Mouse (Mus musculus) embryonic stem cell, embryonic (primary cell): ENCODE results near the gene Gm9964.

Experiments
- CTCF ChIA-PET, 4 experiments: fragments of 300-600 bp in 2 of 4; fragments of 350-600 bp in 2 of 4; sonication (Branson Sonifier 250); formaldehyde crosslinking; loops; one replicate each; lab custom pipeline; 2022; ENCODE audit warnings: inconsistent platforms in 2 of 4; lab: Charles Lee
- POLR2A ChIA-PET, 4 experiments: fragments of 300-600 bp in 2 of 4; fragments of 350-600 bp in 2 of 4; sonication (Branson Sonifier 250); formaldehyde crosslinking; loops; one replicate each; lab custom pipeline; 2022; ENCODE audit warnings: antibody characterized with exemption in 4 of 4, inconsistent platforms in 1 of 4; lab: Charles Lee

Gm9964 gene

DNA sequence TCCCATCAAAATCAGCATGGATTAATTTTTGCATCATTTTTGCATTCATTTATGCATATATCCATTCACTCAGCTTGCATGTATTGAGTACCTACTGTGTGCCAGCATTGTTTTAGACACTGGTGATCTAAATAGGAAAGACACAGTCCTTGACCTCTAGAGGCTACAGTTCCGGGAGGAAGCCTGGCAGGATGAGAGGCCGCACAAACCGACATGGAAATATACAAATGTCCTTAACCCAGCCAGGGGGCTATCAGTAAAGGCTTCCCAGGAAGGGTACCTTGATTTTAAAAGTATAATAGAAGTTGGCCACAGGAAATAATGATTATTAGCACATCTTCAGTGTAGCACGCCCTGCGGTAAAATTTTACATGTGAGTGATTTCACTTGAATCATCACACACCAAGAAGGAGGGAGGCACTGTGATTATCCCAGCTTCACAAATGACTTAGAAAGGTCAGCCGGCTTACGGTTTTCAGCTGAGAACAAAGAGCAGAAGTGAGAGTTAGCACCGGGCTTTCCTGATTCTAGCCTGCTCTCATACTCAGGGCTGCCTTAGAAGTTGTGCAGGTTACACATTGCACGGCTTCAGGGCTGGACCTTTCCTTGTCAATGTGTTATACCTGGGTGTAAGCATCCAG, 11.0 kb upstream of the Gm9964 start:
- ChIA-PET POLR2A (interaction anchor here in 3 of 4 experiments (0.5 to 1.8 kb wide), 7 partner anchors 9 to 1168 kb away, joined by 3 to 6 read pairs (median 4); partner anchors contain the start of genes Gm9964 (in 1 of the 3) and Sarm1 (in 1 of the 3)), CTCF (interaction anchor here in 2 of 4 experiments (0.5 to 0.6 kb wide), 3 partner anchors 64 to 287 kb away, joined by 3 to 5 read pairs (median 3); no protein-coding TSS in a partner anchor)

DNA sequence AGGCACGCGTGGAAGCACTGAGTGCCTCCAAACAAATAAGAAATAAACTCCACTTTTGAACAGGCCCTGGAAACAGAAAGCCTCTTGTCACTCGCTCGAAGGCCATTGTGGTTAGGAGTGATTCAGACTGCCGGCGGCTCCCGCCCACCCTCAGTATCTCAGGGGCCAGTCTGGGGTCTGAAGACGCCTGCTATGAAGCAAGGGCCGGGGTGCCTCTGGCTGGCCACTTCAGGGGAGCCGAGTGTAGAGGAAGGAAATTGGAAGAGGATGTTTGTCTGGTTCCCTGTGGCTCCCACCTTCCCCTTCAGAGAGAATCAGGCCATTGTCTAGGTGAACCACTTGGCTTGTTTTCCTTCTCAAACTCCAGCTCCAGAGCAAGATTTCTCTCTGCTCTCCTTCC, 10.3 kb upstream of the Gm9964 start:
- POLR2A ChIA-PET: interaction anchor here in 2 of 4 experiments (0.7 to 1.8 kb wide), 6 partner anchors 8 to 119 kb away, joined by 3 to 6 read pairs (median 3); no protein-coding TSS in a partner anchor
- CTCF ChIA-PET: no interaction called here

DNA sequence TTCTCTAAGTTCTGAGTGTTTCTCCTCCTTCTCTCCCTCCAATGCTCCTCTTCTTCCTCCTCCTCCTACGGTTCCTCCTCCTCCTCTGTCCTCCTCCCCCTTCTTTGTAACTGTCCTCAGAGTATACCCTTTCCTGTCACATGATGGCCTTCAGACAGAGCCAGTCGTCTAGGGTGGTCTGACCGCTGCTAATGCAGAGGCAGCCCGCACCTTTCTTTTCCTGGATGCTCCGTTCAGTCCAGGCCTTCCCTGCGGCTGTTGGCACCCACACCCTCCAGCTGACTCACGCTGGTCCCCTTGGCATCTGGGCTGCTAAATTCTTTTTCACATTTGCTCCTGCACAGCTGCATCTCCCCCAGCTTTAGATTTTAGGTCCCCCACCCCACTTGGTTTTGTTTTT, 9.8 kb upstream of the Gm9964 start:
- CTCF ChIA-PET: interaction anchor here in 1 of 4 experiments (2.3 kb wide), 1 partner anchor 10 kb away, joined by 16 read pairs; the partner anchor contains the start of gene Gm9964
- POLR2A ChIA-PET: interaction anchor here in 2 of 4 experiments (0.7 to 2.2 kb wide), 10 partner anchors 10 to 119 kb away, joined by 3 to 6 read pairs (median 4); partner anchors contain the start of genes Gm9964 (in 1 of the 2) and Wsb1 (in 1 of the 2)

DNA sequence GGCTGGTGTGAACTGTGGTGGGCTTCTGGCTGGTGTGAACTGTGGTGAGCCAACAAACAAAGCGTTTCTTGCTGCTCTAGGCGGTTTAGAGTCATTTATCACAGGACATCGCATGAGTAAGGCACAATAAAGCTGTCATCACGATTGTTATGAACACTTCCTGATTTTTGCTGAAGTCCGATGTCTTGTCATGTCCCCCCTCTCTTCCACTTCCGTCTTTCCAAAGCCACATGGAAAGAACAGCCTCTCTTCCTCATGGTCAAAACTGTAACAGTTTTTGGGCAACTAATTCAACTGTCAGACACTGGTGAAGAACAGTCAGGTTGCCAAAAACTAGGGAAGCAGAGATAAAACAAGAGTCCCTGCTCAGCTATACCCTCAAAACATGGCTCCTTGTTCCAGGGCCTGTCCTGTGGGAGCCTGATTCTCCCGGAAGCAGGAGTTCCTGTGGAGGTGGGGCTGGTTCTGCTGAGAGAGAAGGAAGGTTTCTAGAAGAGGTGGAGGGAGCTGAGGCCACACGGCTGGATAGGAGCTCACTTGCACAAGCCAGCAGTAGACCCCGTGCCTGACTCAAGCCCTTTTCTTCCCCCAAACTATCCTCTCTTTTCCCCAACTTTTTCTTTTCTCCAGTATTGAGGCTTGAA, 9.1 kb upstream of the Gm9964 start:
- ChIA-PET CTCF (interaction anchor here in 2 of 4 experiments (1.6 to 2.3 kb wide), 2 partner anchors 9 kb away, joined by 6 to 16 read pairs; partner anchors contain the start of gene Gm9964 (in 2 of the 2)), POLR2A (interaction anchor here in 2 of 4 experiments (0.6 to 2.2 kb wide), 12 partner anchors 9 to 322 kb away, joined by 3 to 6 read pairs (median 4); partner anchors contain the start of genes Gm9964 (in 1 of the 2) and Wsb1 (in 1 of the 2))

DNA sequence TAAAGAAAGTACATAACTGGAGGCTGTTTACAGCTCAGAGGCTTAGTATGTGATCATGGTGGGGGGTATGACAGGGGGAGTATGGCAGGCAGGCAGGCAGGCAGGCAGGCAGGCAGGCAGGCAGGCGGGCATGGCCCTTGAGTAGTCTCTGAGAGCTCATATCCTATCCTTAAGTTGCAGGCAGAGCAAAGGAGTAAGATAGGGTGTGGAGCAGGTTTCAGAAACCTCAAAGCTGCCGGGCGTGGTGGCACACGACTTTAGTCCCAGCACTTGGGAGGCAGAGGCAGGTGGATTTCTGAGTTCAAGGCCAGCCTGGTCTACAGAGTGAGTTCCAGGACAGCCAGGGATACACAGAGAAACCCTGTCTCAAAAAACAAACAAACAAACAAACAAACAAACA, 7.5 kb upstream of the Gm9964 start:
- POLR2A ChIA-PET: interaction anchor here in 2 of 4 experiments (0.5 to 2.2 kb wide), 4 partner anchors 8 to 82 kb away, joined by 3 to 5 read pairs (median 5); partner anchors contain the start of gene Gm9964 (in 1 of the 2)
- CTCF ChIA-PET: interaction anchor here in 2 of 4 experiments (0.6 to 2.3 kb wide), 4 partner anchors 8 to 128 kb away, joined by 3 to 16 read pairs (median 4); partner anchors contain the start of gene Gm9964 (in 1 of the 2)

DNA sequence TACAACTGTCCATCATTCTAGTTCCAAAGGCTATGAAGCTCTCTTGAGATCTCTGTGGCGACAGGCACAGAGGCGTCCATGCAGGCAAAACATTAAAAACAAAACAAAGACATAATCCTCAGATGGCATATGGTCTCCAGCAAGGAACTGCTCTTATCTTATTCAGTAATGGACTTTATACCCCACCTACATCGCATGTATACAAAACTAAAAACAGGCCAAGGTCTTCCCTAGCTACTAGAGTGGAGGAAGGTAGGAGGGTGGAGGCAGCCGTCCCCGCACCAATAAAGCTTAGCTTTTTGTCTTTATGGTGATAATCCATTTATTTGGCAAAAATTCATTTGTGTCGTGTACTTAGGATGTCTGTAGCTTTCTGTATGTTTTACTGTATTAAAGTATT, 6.4 kb upstream of the Gm9964 start:
- POLR2A ChIA-PET: interaction anchor here in 2 of 4 experiments (0.6 to 1.9 kb wide), 3 partner anchors 15 to 36 kb away, joined by 3 to 6 read pairs (median 5); partner anchors contain the start of gene Nf1 (in 1 of the 2)
- CTCF ChIA-PET: interaction anchor here in 2 of 4 experiments (0.5 to 2.3 kb wide), 3 partner anchors 36 to 95 kb away, joined by 3 to 6 read pairs (median 3); partner anchors contain the start of gene Nf1 (in 1 of the 2)

DNA sequence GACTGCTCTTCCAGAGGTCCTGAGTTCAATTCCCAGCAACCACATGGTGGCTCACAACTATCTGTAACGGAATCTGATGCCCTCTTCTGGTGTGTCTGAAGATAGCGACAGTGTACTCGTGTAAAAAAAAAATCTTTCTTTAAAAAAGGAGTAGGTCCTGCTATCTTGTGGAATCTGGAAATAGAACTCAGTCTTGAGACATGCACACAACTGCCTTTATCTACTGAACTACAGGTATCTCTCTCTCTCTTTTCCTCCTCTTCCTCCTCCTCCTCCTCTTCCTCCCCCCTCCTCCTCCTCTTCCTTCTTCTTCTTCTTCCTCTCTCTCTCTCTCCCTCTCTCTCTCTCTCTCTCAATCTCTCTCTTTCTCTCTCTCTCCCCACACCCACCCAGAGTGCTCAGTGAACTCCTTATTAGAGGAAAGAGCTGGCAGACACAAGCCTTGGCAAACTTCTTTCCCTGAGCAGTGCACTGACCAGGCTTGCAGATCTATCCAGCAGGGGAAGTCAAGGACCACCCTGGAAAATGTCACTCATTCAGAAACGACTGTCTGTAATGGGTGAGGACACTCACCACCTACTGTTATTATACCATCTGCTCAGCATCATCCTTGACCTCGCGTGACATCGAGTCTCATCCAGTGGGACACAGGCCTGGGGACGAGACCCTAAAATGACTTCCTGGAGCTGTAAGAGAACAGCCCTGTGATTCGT, 3.2 kb upstream of the Gm9964 start:
- ChIA-PET CTCF (interaction anchor here in 2 of 4 experiments (0.6 to 0.7 kb wide), 4 partner anchors 11 to 286 kb away, joined by 3 to 9 read pairs (median 4); no protein-coding TSS in a partner anchor), POLR2A (interaction anchor here in 1 of 4 experiments (0.7 kb wide), 1 partner anchor 43 kb away, joined by 3 read pairs; no protein-coding TSS in a partner anchor)

DNA sequence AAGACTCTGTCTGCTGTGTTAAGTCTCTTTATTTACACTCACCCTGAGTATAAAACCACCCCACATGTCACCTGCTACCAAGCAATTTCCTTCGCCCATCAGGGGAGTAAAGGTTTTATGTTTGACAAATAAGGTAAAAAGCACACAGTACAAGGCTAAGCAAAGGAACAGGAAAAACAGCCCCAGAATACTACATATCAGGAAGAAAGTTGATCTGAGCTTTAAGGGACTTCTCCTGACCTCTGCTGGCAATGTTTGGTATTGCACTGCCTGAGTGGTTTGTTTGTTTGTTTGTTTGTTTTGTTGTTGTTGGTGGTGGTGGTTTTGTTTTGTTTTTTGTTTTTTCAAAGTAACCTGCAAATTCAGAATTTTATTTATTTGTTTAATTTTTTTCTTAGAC, 539 bp downstream of the Gm9964 start:
- ChIA-PET POLR2A (interaction anchor here in 3 of 4 experiments (0.9 to 1.7 kb wide), 16 partner anchors 9 to 336 kb away, joined by 3 to 11 read pairs (median 3); partner anchors contain the start of gene Nf1 (in 1 of the 3)), CTCF (interaction anchor here (0.5 to 4.2 kb wide), 62 partner anchors 8 to 1259 kb away, joined by 3 to 63 read pairs (median 4); partner anchors contain the start of gene Ksr1 (in 1 of the 4))

DNA sequence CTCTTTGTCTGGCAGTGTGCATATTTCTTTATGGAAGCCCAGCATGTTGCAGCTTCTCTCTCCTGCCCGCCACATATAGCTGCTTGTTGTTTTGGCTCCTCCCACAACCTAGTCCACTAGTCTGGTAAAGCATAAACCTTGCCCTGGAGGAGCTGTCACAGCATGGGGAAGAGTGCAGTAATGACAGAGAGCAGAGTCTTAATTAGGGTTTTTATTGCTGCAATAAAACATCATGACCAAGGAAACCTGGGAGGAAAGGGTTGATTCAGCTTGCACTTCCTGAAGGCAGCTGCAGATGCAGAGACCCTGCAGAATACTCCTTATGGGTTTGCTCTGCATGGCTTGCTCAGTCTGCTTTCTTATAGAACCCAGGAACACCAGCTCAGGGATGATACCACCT, 2.7 kb downstream of the Gm9964 start:
- ChIA-PET CTCF (interaction anchor here in 2 of 4 experiments (1.0 to 1.1 kb wide), 2 partner anchors 69 to 70 kb away, joined by 4 read pairs; no protein-coding TSS in a partner anchor), POLR2A (interaction anchor here in 1 of 4 experiments (0.6 kb wide), 1 partner anchor 263 kb away, joined by 5 read pairs; no protein-coding TSS in a partner anchor)

DNA sequence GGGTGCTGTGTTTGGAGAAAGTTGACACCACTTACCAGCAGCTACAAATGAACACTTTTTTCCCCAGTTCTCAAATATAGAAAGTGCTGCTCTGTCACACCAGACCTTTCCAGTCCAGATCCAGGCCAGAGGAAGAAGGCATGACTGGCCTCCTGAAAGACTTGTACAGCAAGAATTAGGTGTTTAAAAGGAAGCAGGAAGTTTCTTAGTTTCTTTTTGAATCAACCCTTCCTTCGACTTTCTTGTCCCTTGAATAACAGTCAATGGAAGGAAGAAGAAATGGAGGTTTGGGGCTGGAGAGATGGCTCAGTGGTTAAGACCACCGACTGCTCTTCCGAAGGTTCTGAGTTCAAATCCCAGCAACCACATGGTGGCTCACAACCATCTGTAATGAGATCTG, 3.7 kb downstream of the Gm9964 start:
- ChIA-PET CTCF (no interaction called here), POLR2A (interaction anchor here in 1 of 4 experiments (1.4 to 2.6 kb wide), 2 partner anchors 15 to 38 kb away, joined by 3 to 12 read pairs; partner anchors contain the start of gene Wsb1)

DNA sequence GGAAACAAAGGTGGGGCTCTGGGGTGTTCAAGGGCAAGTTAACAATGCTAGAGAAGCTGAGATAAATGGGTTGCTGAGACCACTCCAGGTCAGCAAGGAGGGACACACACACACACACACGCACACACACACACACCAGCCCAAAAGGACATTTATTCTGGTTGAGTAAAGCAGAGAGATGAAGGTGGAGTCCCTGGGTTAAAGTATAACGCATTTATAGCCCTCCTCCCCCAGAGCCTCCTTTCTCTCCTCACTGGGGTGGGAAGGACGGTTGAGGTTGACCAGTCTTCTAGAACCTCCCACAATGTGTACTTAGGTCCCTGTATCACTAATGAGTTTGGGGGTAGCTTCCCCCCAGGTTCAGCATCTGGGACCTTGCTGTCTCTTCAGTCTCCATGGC, 4.6 kb downstream of the Gm9964 start:
- CTCF ChIA-PET: interaction anchor here (0.7 to 2.6 kb wide), 5 partner anchors 60 to 336 kb away, joined by 3 to 16 read pairs (median 3); no protein-coding TSS in a partner anchor
- POLR2A ChIA-PET: interaction anchor here in 3 of 4 experiments (0.6 to 2.6 kb wide), 7 partner anchors 14 to 840 kb away, joined by 3 to 12 read pairs (median 5); partner anchors contain the start of genes Nf1 (in 1 of the 3) and Wsb1 (in 1 of the 3)

DNA sequence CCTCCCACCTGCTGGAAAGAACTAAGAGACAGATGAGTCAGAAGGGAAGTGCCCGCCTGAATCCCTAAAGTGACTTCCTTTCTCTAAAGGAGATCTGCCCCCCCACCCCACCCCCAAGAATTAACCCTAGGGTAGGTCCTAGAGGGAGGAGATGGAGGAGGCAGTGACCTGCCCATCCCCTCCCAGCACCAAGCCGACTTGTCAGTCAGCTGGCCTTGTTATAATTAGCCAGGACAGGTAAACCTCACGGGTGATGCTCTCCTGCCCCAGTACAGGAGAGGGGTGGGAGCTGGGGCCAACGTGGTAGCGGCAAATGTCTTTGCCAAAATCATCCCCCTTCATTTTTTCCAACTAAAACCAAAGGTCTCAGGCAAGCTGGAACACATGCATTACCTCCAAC, 5.1 kb downstream of the Gm9964 start:
- POLR2A ChIA-PET: interaction anchor here in 3 of 4 experiments (0.6 to 2.9 kb wide), 8 partner anchors 13 to 839 kb away, joined by 3 to 12 read pairs (median 6); partner anchors contain the start of genes Nf1 (in 1 of the 3) and Wsb1 (in 1 of the 3)
- CTCF ChIA-PET: interaction anchor here in 3 of 4 experiments (0.7 to 2.6 kb wide), 10 partner anchors 12 to 336 kb away, joined by 3 to 16 read pairs (median 4); no protein-coding TSS in a partner anchor

DNA sequence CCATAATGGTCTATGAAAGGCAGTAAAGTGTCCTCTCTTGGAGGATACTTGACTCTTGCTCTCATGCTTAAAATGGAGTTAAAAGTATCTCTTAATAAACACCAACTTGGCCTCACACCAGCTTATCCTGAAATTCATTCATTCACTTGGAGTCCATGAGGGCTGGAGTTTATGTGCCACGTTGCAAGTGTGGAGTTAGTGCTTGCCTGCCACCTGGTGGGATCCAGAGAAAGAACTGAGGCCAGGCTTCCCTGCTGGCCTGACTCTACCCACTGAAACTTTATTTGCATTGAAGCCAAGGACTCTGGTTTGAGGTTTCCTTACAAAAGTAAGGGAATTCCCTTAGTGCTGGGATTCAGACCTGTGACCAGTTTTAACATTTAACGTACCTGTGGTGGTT, 6.2 kb downstream of the Gm9964 start:
- CTCF ChIA-PET: interaction anchor here in 3 of 4 experiments (0.6 to 2.6 kb wide), 9 partner anchors 13 to 1794 kb away, joined by 3 to 16 read pairs (median 6); no protein-coding TSS in a partner anchor
- POLR2A ChIA-PET: interaction anchor here in 3 of 4 experiments (0.5 to 2.9 kb wide), 6 partner anchors 16 to 775 kb away, joined by 3 to 12 read pairs (median 4); partner anchors contain the start of gene Wsb1 (in 1 of the 3)

DNA sequence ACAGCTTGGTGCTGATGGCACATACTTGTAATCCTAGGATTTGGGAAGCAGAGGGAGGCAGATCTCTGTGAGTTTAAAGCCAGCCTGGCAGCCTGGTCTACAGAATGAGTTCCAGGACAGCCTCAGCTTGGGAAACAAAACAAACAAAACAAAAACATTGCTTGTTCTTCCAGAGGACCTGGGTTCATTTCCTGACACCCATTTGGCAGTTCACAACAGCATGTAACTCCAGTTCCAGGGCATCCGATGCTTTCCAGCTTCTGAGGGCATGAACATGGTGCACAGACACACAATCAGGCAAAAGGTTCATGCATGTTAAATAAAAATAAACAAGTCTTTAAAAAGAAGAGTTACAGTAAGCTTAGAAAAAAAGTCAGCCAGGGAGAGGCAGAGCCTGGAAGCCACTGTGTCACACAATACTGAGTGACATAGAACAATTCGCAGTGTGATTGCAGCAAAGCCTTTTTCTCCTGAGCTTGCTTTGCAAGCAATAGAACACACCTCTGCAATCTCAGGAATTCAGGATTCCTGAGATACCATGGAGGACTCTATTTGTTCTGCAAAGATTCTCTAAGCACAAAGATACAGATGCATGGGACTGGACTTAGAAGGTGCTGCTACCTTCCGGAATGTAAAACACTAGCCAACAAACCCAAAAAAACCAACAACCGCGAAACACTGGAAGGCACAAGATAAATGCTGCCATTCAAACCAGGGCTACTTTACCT, 7.6 kb downstream of the Gm9964 start:
- ChIA-PET CTCF (interaction anchor here in 2 of 4 experiments (0.6 to 1.4 kb wide), 4 partner anchors 10 to 329 kb away, joined by 3 to 4 read pairs (median 4); no protein-coding TSS in a partner anchor), POLR2A (interaction anchor here in 3 of 4 experiments (0.6 to 2.9 kb wide), 7 partner anchors 34 to 772 kb away, joined by 3 to 12 read pairs (median 4); partner anchors contain the start of gene Wsb1 (in 1 of the 3))

DNA sequence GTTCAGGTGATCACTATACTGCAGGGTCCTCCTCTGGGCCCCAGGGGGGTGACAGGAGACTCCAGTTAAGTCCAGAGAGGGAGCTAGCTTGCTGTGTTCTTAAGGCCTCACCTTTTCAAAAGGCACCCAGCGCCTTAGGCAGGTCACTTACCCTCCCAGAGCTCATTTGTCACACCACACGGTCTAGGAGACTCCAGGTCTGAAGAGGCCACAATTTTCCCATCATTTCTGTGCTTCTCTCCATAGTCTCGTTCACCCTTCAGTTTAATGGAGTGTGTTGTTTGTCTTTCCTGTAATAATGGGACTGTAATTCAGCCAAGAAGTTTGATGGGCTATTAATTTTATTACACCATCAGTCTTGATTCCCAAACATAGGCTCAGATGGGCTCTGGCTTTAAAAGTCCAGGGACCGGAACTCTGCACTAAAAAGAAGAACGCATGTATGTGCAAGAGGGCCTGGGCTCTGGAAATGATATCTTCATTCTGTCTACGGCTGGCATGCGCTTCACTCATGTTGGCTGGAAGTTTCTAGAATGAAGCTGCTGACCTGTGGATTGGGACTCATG, 8.3 kb downstream of the Gm9964 start:
- POLR2A ChIA-PET: interaction anchor here in 2 of 4 experiments (0.6 to 1.7 kb wide), 8 partner anchors 10 to 771 kb away, joined by 3 to 4 read pairs (median 4); partner anchors contain the start of gene Wsb1 (in 1 of the 2)
- CTCF ChIA-PET: interaction anchor here in 1 of 4 experiments (0.6 to 1.4 kb wide), 3 partner anchors 8 to 64 kb away, joined by 3 to 4 read pairs (median 4); partner anchors contain the start of gene Gm9964
